Mouse (Mus musculus) heart, postnatal 36 days (tissue): Measurements from ENCODE around the gene Cd200r1. TPM values are rescaled to one million over a fixed set of nuclear protein-coding genes. Genes with fewer than 3 reads are reported as not detected.
A peak's percentile ranks its signal among the peaks of the same experiment; 100 is the strongest.
"Not testable (repeated sequence)": the region's sequence is repeated elsewhere in the genome, so short reads cannot be mapped to it uniquely, and the experiment has no call there.

ENCODE experiments used
- DNase-seq, 2 experiments: peaks; one replicate each; pipeline ENCODE4 v3.0.0; 2021 to 2022
- intact Hi-C: fragments of 180-260 bp; cut with DNase I; formaldehyde crosslinking; loops from one replicate; pipeline ENCODE4 v1.15.1; 2025
- total RNA-seq, 2 experiments: library from RNA; stranded (reverse); gene quantifications; 2 replicates each; pipeline ENCODE4 v1.2.3; 2021

The Cd200r1 gene
- total RNA-seq, 2 experiments from 2014 or later, result 0.41 TPM; not detected in 1

DNA sequence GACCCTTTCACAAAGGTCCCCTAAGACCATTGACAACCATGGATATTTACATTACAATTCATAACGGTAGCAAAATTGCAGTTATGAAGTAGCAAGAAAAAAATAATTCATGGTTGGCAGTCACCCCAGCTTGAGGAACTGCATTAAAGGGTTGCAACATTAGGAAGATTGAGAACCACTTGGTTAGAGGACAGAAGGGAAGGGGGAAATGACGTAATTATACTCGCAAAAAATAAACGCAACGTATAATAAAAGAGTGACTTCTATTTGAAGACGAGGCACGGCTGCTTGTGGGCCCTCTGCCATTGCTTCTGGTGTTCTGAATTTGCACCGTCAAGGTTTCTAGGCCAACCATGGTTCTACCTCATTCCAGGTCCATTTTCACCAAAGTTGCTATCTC, 7.8 kb upstream of the Cd200r1 start:
- DNase-seq, result no peak
- intact Hi-C loops, result no loop called here

GRCm38 (mm10) chr16:44761811-44762210, 3.7 kb upstream of the Cd200r1 start:
- intact Hi-C loops, result no loop called here
- DNase-seq, result no peak

GRCm38 (mm10) chr16:44766320-44766892, 870 bp downstream of the Cd200r1 start:
- intact Hi-C loops, result loop anchor here (5.0 kb wide), 3 partner anchors 196 to 376 kb away; no protein-coding TSS in a partner anchor
- no peak for DNase-seq

DNA sequence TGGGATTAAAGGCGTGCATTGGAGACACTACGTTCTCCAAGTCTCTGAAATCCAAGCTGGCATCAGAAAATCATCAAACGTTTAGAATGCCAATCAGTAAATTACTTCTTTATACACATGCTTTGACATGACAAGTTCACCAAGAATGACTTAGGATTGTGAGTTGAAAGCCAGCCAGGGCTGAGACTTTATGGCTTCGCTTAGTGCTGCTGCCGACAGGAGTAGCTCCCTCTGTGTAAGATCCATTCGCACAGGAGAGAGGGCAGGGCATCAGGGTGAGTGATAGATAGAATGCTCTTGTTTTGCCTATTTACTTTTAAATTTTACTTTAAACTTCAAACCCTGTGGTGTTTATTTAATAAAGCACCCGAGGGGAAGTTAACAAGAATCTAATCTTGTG, 2.0 kb downstream of the Cd200r1 start:
- DNase-seq, result no peak
- intact Hi-C loops, result loop anchor here (5.0 kb wide), 3 partner anchors 195 to 375 kb away; no protein-coding TSS in a partner anchor

DNA sequence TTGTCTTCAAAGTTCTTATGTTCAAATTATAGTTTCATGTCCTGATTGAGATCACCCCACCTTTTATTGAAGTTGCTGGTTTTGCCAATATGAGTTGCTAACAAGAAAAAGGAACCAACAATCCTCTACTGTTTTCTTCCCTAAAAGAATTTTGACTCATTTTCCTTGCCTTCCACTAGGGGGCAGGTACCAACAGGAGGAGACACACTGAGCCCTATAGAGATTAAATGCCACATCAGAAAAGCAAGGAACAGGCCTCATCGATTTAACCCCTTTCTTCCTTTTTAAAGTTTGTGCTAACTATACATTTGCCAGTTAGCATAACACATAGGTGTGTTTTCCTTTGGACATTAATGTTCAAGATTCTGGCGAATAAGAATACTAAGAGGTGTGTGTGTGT, 2.4 kb downstream of the Cd200r1 start:
- intact Hi-C loops, result loop anchor here (2.0 to 5.0 kb wide), 5 partner anchors 194 to 374 kb away; no protein-coding TSS in a partner anchor
- no peak for DNase-seq

DNA sequence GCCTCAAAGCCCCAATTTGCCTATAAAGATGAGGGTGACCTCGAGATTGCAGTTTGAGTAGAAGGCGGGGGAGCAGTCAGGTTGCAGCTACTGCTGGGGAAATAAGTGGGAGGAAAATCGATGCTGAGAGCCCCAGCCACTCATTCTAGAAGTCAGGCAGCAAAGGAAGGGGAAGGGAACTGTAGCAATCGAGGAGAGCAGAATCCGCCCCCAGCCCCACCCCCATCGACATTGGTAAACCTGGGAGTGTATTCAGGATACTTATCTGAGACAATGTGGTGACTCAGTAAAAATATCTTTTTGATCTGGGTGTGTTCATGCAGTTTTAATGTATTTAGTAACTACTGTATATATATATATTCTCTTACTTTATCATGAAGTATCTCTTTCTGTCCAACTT, 7.0 kb downstream of the Cd200r1 start:
- intact Hi-C loops, result no loop called here
- DNase-seq, result no peak

- intact Hi-C loops, result no loop called here
- no peak for DNase-seq
Observed at GRCm38 (mm10) chr16:44773673-44774072, 8.1 kb downstream of the Cd200r1 start.

DNA sequence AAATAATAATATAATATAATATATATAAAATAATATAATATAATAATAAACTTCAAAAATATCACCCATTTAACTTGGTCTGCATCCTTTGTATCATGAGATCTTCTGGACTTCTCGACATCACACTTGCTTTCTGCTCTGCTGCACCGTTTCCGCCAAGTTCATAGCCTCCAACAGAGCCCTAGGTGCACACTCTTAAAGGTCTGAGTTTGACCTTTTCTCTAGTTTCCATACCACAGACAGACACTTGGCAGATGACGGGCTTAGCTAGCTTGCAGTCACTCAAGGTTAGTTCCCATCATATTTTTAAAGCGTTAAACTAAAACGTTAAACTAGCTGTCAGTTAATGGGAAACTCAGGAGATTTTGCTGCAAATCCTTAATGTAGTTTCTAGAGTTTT, 8.7 kb downstream of the Cd200r1 start:
- DNase-seq, result no peak
- intact Hi-C loops, result no loop called here

DNA sequence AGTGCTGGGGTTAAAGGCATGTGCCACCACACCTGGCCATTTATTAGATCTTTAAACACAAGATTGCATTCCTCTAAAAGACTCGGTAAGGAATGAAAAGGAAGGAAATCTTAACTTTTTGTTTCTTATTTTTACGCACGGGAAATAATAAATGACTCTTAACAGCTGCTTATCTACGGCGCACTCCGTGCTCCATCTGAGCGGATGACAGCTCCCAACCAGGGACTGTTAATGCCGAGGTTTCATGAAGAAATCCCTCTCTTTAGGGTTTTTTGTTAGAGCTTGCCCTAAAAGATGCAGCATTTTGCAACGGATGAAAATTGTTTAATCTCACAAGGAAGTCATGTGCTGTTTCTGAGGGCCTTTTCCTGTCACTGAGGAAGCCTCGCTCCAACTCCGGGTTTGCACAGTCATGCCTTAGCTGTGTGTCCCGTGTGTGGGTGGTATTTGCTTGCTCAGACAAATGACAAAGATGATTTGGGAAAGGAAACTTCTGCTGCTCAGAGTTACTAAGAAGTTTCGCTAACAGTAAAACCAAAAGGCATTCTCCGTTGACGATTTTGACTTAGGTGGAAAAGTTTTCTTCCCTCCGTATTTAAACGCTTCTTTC, 13.1 kb downstream of the Cd200r1 start:
- intact Hi-C loops, result no loop called here

DNA sequence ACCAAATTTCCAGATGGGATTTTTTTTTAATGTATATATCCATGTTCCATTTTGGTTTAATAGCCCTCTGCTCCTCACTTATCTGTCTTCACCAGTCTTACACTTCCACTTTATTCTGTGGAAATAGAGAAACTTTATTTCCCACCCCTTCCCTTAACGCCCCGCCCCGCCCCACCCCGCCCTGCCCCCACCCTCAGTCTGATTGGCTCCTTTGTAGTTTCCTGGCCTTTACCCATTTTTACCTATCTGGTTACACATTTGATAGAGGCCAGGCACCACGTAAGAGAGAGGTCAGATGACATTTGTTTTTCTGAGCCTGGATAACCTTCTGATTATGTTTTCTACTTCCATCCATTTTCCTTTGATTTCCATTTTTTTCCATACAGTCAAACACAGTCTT, 14.0 kb downstream of the Cd200r1 start:
- intact Hi-C loops, result no loop called here
- DNase-seq, result no peak

More for the DNA sequence above, 13.1 kb downstream of the Cd200r1 start:
- peak in 1 of 2 experiments; percentile 31 for DNase-seq

DNA sequence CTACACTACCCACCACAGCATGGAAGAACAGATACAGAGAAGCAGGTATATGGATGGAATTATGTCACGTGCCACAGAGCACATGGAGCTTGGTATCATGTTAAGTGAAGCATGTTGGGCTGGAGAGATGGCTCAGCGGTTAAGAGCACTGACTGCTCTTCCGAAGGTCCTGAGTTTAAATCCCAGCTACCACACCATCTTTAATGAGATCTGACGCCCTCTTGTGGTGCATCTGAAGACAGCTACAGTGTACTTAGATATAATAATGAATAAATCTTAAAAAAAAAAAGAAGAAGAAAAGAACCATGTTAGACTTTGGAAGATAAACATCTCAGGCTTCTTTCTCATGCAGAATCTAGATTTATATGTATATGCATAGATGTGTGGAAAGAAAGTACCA, 15.2 kb downstream of the Cd200r1 start:
- intact Hi-C loops, result no loop called here
- DNase-seq, result no peak

GRCm38 (mm10) chr16:44786934-44787333, 21.4 kb downstream of the Cd200r1 start:
- no peak for DNase-seq
- intact Hi-C loops, result no loop called here

DNA sequence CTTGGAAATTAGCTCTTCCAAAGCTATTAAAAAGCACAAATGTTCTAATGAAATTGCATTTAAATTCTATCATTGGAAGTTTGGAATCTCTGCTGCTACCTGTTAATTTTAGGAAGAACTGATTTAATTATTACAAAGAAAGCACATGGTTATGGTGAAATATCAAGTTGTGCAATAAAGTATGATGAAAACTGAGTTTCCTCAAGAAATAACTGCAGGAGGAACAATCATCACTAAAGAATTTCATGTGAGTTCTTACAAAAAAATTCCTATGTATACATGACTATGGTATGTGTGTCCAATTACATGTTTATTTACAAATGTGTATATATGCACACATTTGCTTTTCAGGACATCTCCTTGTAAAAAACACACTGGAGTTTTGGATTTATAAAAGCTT, 28.9 kb downstream of the Cd200r1 start:
- no peak for DNase-seq
- intact Hi-C loops, result no loop called here

- intact Hi-C loops, result no loop called here
- DNase-seq, result no peak
Observed at GRCm38 (mm10) chr16:44805976-44806375, 40.4 kb downstream of the Cd200r1 start.

DNA sequence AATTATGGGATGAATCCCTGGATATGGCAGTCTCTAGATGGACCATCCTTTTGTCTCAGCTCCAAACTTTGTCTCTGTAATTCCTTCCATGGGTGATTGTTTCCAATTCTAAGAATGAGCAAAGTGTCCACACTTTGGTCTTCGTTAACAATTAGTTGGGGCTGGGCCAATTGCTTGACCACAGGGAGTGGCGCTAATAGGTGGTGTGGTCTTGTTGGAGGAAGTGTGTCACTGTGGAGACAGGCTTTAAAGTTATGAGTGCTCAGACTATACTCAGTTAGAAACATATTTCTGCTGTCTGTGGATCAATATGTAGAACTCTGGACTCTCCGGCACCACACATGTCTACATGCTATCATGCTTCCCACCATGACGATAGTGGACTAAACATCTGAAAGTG, 44.7 kb downstream of the Cd200r1 start:
- intact Hi-C loops, result loop anchor here (5.0 kb wide), 1 partner anchor 57 kb away; the partner anchor contains the start of gene Cd200r2
- DNase-seq, result not testable (repeated sequence)

DNA sequence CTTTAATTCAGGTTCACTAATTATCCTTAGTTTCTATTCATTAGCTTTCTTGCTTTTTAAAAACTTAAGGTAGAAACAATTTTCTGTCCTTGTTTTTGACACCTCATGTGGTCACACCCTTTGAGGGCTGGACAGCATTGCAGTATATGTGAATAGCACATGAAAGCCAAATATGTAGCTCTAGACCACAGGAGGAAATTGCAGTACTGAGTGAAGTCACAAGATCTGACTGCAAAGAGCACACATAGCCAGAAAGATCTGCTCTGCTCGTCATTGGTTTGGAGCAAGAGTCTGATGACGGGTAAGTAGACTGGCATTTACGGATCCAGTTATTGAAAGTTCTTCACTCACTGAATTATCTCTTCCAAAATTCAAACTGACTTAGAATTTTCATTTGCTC, 46.0 kb downstream of the Cd200r1 start, which contains the start of gene Cd200r4:
Cd200r4 (plus strand) TSS at position 190 of the 400 bp plus-strand sequence.
- DNase-seq, result no peak
- intact Hi-C loops, result loop anchor here (5.0 kb wide), 1 partner anchor 56 kb away; the partner anchor contains the start of gene Cd200r2

GRCm38 (mm10) chr16:44812468-44813065, 47.0 kb downstream of the Cd200r1 start:
- DNase-seq, result no peak
- intact Hi-C loops, result loop anchor here (5.0 kb wide), 1 partner anchor 55 kb away; the partner anchor contains the start of gene Cd200r2

- intact Hi-C loops, result no loop called here
- no peak for DNase-seq
Observed at GRCm38 (mm10) chr16:44818010-44818409, 52.5 kb downstream of the Cd200r1 start.

GRCm38 (mm10) chr16:44820545-44820944, 55.0 kb downstream of the Cd200r1 start:
- DNase-seq, result no peak
- intact Hi-C loops, result no loop called here

- no peak for DNase-seq
- intact Hi-C loops, result no loop called here
Observed at GRCm38 (mm10) chr16:44832286-44832685, 66.8 kb downstream of the Cd200r1 start.

GRCm38 (mm10) chr16:44833189-44833588, 67.7 kb downstream of the Cd200r1 start:
- intact Hi-C loops, DNase-seq: not testable (repeated sequence)
